Mouse (Mus musculus) neural tube, embryonic 13.5 days (tissue): ENCODE data around the gene Ski. TPM values are rescaled to one million over a fixed set of nuclear protein-coding genes. Genes with fewer than 3 reads are reported as not detected.
A peak's percentile ranks its signal among the peaks of the same experiment; 100 is the strongest.

Experiments
- ATAC-seq: fragments of 200-750 bp; cut with Nextera tagmentation; 2 replicates; pipeline ENCODE4 v1.8.0; 2017; ENCODE audit warnings: low read depth, mild to moderate bottlenecking, moderate TSS enrichment, moderate library complexity
- H3K27ac ChIP-seq: fragments of 300-500 bp; sonication (generic); replicated peaks from 2 replicates; pipeline ENCODE4 v1.5.1; 2015; ENCODE audit warnings: moderate library complexity, mild to moderate bottlenecking, inconsistent platforms
- H3K27me3 ChIP-seq: fragments of 300-500 bp; sonication (generic); 2 replicates; pipeline ENCODE4 v1.6.1; 2015; ENCODE audit warnings: mild to moderate bottlenecking, inconsistent platforms
- H3K36me3 ChIP-seq: fragments of 300-500 bp; sonication (generic); 2 replicates; pipeline ENCODE4 v1.6.1; 2015; ENCODE audit warnings: mild to moderate bottlenecking, inconsistent platforms
- H3K4me1 ChIP-seq: fragments of 300-500 bp; sonication (generic); replicated peaks from 2 replicates; pipeline ENCODE4 v1.6.1; 2015; ENCODE audit warnings: inconsistent platforms
- H3K4me2 ChIP-seq: fragments of 300-500 bp; sonication (generic); 2 replicates; pipeline ENCODE4 v1.6.1; 2015; ENCODE audit warnings: inconsistent platforms, mild to moderate bottlenecking, moderate library complexity
- H3K4me3 ChIP-seq: fragments of 300-500 bp; sonication (generic); 2 replicates; pipeline ENCODE4 v1.5.1; 2015; ENCODE audit warnings: mild to moderate bottlenecking, inconsistent platforms
- H3K9ac ChIP-seq: fragments of 300-500 bp; sonication (generic); 2 replicates; pipeline ENCODE4 v1.6.1; 2015; ENCODE audit warnings: moderate library complexity, mild to moderate bottlenecking, inconsistent platforms
- H3K9me3 ChIP-seq: fragments of 300-500 bp; sonication (generic); 2 replicates; pipeline ENCODE4 v1.6.1; 2016; ENCODE audit warnings: inconsistent platforms
- WGBS: fragments of 180-500 bp; shearing (Covaris S2); methylation state at CpG from one replicate; pipeline ENCODE4 v1.1.7; 2015; 5-methylcytosine and 5-hydroxymethylcytosine counted together
- polyA plus RNA-seq: library from polyadenylated mRNA; unstranded; fragments of >200 nt; fragmentation: Nextera tagmentation; extraction: Ambion mirVana; gene quantifications from 2 replicates; pipeline ENCODE4 v1.2.1, GENCODE M21; 2015

Gene Ski
- polyA plus RNA-seq, 1 experiment from 2014 or later = 11.3 TPM

DNA sequence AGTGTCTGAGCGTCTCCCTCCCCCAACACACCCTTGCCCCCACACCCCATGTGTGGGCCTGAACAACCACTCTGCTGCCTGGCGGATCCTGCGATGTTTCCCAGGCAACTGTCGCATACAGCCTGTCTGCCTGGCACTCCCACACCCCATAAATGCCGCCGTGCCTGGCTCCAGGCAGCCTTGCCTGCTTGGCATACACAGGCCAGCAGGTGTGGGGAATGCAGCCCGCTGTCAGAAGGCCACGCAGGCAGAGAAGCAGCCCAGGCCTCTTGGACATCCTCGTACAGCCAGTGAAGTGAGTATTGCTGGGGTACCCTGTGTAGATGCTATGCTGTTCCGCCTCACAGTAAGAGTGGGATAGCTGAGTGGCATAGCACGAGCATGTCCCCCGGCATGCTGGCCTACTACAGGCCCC lies 24.3 kb upstream of the Ski start:
- no peaks in the 10 kb centered on the region for H3K36me3 ChIP-seq
- no peak overlapping the region for H3K4me2 ChIP-seq
- H3K4me3 ChIP-seq = no peak overlapping the region
- no peaks in the 10 kb centered on the region for H3K27me3 ChIP-seq
- peaks cover 28% of the 10 kb centered on the region for H3K4me1 ChIP-seq
- no peaks in the 10 kb centered on the region for H3K9me3 ChIP-seq
- H3K27ac ChIP-seq = peak overlapping the region; percentile 52
- WGBS = 60% methylated on average over 12 of the region's 12 CpGs
- ATAC-seq = no peak
- H3K9ac ChIP-seq = no peak overlapping the region

DNA sequence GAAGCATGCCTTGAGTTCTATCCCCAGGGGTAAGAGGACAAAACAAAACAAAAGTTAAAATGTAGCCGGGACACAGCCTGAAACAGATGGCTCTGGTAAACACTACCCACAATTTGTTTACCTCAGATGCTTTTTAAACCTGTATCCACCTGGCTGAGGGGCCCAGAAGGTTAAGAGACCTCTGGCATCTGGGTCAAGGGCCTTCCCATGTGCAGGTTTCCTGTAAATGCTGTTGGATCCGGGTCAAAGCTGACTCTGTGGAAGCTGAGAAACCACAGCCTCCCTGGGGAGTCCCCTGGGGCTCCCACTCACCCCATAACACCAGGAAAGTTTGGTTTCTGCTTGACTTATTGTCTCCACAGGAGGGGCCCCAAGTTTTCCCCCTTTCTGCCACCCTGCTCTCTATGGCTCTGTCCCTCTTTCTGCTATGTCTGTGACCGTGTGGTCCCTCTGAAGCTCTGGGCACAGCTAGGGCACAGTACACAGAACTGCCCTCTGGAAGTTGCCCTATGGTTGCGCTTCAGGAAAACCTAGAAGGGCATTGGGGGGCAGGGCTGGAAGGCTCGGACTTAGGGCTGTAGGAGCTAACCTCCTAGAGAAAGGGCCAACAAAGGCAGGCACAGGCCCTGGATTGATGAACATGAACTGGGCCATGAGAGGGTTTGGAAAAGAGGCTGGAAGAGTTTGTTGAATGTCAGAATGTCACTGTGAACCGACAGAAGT lies 23.5 kb upstream of the Ski start:
- H3K9ac ChIP-seq = 0 out of 2 replicates have a peak overlapping the region, but pooled peaks have one; percentile 8
- ATAC-seq = no peak
- H3K4me2 ChIP-seq = no peak overlapping the region
- no peak overlapping the region for H3K4me3 ChIP-seq
- H3K36me3 ChIP-seq = no peaks in the 10 kb centered on the region
- no peaks in the 10 kb centered on the region for H3K9me3 ChIP-seq
- H3K27me3 ChIP-seq = no peaks in the 10 kb centered on the region
- H3K27ac ChIP-seq = peak overlapping the region; percentile 52; the same call in 1 of the 2 replicates
- 70% methylated on average over 6 of the region's 6 CpGs for WGBS
- H3K4me1 ChIP-seq = peaks cover 21% of the 10 kb centered on the region

DNA sequence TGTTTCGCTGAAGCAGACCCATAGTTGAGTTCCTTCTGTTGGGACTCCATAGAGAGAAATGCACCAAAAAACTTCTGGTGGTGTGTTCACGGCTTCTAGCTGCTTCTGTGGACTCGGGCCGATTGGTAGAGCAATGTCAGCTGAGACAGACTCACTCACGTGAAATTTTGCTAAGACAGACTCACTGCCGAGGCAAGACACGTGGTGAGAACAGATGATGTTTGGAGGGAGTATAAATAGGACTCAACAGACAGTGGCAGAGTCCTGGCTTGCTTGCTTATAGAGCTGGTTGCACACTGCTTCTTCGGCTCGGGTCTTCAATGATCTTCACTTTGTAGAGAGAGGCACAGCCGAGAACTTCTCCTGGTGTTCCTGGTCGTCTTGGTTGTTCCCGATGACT lies 20.8 kb upstream of the Ski start:
- H3K4me2 ChIP-seq = no peak overlapping the region
- no peaks in the 10 kb centered on the region for H3K27me3 ChIP-seq
- no peak for ATAC-seq
- no peak overlapping the region for H3K9ac ChIP-seq
- WGBS = 91% methylated on average over 12 of the region's 12 CpGs
- H3K27ac ChIP-seq = no peak overlapping the region
- no peaks in the 10 kb centered on the region for H3K36me3 ChIP-seq
- no peak overlapping the region for H3K4me3 ChIP-seq
- H3K4me1 ChIP-seq = peaks cover 10% of the 10 kb centered on the region
- H3K9me3 ChIP-seq = no peaks in the 10 kb centered on the region

DNA sequence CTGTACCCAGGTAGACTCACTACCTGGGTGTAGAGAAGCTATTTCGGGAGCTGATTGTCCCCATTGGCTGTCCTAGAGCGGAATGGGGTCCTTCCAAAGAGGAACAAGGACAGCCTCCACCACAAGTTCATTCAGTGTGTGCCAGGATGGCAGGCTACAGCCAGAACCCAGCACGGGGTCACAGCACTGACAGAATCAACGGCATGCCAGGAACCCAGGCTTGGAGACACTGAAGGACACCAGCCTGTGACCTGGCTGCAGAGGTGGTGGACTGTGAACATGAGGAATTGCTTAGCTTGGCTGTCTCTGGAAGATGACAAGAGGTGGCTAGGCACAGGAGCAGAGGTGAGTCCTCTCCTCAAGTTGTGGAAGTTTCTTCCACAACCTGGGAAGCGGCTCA lies 19.9 kb upstream of the Ski start:
- Histone ChIP-seq H3K4me2 (no peak overlapping the region), H3K4me1 (peaks cover 10% of the 10 kb centered on the region), H3K27me3 (no peaks in the 10 kb centered on the region), H3K27ac (no peak overlapping the region), H3K4me3 (no peak overlapping the region), H3K36me3 (no peaks in the 10 kb centered on the region), H3K9me3 (no peaks in the 10 kb centered on the region), H3K9ac (no peak overlapping the region)
- 94% methylated on average over 5 of the region's 5 CpGs for WGBS
- ATAC-seq = no peak

- Histone ChIP-seq H3K27me3 (no peaks in the 10 kb centered on the region), H3K4me1 (peaks cover 13% of the 10 kb centered on the region), H3K27ac (no peak overlapping the region), H3K4me2 (no peak overlapping the region), H3K9ac (no peak overlapping the region), H3K4me3 (no peak overlapping the region), H3K36me3 (no peaks in the 10 kb centered on the region), H3K9me3 (no peaks in the 10 kb centered on the region)
- ATAC-seq = no peak
- WGBS = 85% methylated on average over 9 of the region's 9 CpGs
Observed at GRCm38 (mm10) chr4:155241789-155242188, 19.4 kb upstream of the Ski start.

DNA sequence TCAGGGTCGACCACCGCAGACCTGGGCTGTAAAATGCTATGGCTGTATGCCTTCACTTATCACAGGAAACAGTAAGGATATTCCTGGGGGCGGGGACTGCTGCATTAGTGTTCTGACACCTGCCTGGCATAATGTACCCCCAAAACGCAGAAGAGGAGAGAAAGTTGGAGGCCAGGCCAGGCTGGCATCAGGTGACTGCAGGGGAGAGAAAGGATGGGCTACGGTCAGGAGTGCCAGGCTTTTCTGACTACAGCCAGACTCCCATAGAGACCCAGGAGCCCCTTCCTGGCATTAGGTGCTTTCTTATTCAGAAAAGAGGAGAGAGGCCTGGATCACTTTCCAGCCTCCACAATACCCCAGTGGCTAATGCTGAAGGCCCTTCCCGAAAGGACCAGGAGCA lies 17.1 kb upstream of the Ski start:
- Histone ChIP-seq H3K27ac (no peak overlapping the region), H3K36me3 (no peaks in the 10 kb centered on the region), H3K4me1 (peaks cover 28% of the 10 kb centered on the region), H3K27me3 (no peaks in the 10 kb centered on the region), H3K4me2 (no peak overlapping the region), H3K9ac (no peak overlapping the region), H3K9me3 (no peaks in the 10 kb centered on the region), H3K4me3 (no peak overlapping the region)
- 58% methylated on average over 6 of the region's 6 CpGs for WGBS
- no peak for ATAC-seq

GRCm38 (mm10) chr4:155238276-155238675 lies 15.9 kb upstream of the Ski start:
- no peaks in the 10 kb centered on the region for H3K36me3 ChIP-seq
- H3K4me3 ChIP-seq = no peak overlapping the region
- H3K9me3 ChIP-seq = no peaks in the 10 kb centered on the region
- no peaks in the 10 kb centered on the region for H3K27me3 ChIP-seq
- 71% methylated on average over 5 of the region's 5 CpGs for WGBS
- H3K27ac ChIP-seq = no peak overlapping the region
- ATAC-seq = no peak
- no peak overlapping the region for H3K9ac ChIP-seq
- peaks cover 40% of the 10 kb centered on the region for H3K4me1 ChIP-seq
- no peak overlapping the region for H3K4me2 ChIP-seq

- no peaks in the 10 kb centered on the region for H3K36me3 ChIP-seq
- no peaks in the 10 kb centered on the region for H3K27me3 ChIP-seq
- H3K4me1 ChIP-seq = peaks cover 42% of the 10 kb centered on the region
- H3K4me2 ChIP-seq = no peak overlapping the region
- H3K9ac ChIP-seq = 0 out of 2 replicates have a peak overlapping the region, but pooled peaks have one; percentile 26
- 76% methylated on average over 12 of the region's 12 CpGs for WGBS
- H3K4me3 ChIP-seq = no peak overlapping the region
- no peak for ATAC-seq
- H3K27ac ChIP-seq = peak overlapping the region; percentile 94
- H3K9me3 ChIP-seq = no peaks in the 10 kb centered on the region
Observed at GRCm38 (mm10) chr4:155236737-155237385, 14.5 kb upstream of the Ski start.

DNA sequence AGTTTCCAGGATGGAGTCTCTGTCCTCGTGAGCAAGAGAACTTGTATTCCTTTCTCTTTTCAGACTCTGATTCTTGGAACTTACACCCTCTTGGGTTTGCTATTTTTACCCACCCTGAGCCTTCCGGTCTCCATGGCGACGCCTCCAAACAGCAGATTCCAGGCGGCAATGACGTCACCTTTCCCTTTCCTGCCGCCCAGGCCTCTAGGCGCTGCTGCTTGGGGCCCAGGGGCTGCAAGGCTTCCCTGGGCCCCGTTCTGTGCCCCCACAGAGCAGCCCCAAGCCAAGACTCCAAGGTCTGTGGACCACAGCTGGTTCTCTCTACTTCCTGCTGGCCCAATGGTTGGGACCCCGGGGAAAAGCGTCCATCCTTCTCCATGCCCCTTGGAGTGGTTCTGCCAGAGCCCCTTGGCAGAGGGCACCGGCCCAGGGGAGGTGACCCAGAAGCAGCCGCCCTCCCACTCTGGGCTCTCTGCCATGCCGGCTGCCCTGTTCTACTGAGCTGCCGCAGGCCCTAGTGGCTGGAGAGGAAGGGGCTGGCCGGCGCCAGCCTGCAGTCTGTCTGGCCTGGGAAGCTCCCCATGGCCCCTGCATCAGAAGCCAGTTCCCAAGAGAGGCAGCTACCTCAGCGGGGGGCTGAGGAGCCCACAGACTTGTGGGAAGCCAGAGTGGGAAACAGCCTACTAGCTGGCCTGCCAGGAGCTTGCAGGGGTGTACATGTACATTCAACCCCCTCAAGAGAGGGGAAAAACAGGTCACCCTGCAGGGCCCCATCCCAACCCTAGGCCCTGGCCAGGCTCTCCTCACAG lies 13.1 kb upstream of the Ski start:
- Histone ChIP-seq H3K9me3 (no peaks in the 10 kb centered on the region), H3K4me1 (peaks cover 42% of the 10 kb centered on the region), H3K4me3 (peak overlapping the region; percentile 4; the same call in 1 of the 2 replicates), H3K27me3 (no peaks in the 10 kb centered on the region), H3K9ac (peak overlapping the region; percentile 65), H3K36me3 (no peaks in the 10 kb centered on the region), H3K27ac (peak overlapping the region; percentile 94), H3K4me2 (peak overlapping the region; percentile 41)
- 16% methylated on average over 18 of the region's 18 CpGs for WGBS
- peak; percentile 78 for ATAC-seq

GRCm38 (mm10) chr4:155234371-155235310 lies 12.2 kb upstream of the Ski start:
- peak overlapping the region; percentile 94 for H3K27ac ChIP-seq
- peak overlapping the region; percentile 41 for H3K4me2 ChIP-seq
- peaks cover 42% of the 10 kb centered on the region for H3K4me1 ChIP-seq
- no peaks in the 10 kb centered on the region for H3K27me3 ChIP-seq
- H3K36me3 ChIP-seq = no peaks in the 10 kb centered on the region
- H3K9me3 ChIP-seq = no peaks in the 10 kb centered on the region
- peak overlapping the region; percentile 65 for H3K9ac ChIP-seq
- no peak overlapping the region for H3K4me3 ChIP-seq
- ATAC-seq = peak; percentile 3
- 55% methylated on average over 8 of the region's 8 CpGs for WGBS

DNA sequence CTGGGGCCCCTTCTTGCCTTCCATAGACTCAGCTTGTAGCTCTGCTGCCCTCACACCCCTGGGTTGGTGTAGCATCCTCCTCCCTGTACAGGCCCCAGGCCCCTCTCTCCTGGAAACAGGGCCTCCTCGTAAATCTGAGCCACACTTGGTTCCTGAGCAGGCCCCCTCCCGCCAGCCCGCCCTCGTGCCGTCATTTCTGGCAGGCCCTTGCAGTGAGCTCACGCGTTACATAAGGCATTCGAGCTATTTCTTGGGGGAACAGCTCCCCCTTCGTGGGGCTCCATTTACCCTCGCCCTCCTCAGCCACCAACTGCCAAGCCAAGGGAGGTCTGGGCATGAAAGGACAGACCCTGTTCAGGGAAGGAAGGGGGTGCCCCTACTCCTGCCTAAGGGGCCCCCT lies 11.5 kb upstream of the Ski start:
- peak overlapping the region; percentile 94 for H3K27ac ChIP-seq
- H3K4me3 ChIP-seq = no peak overlapping the region
- H3K9ac ChIP-seq = peak overlapping the region; percentile 65
- WGBS = 8% methylated on average over 10 of the region's 10 CpGs
- H3K4me1 ChIP-seq = peaks cover 42% of the 10 kb centered on the region
- H3K36me3 ChIP-seq = no peaks in the 10 kb centered on the region
- peak; percentile 55 for ATAC-seq
- H3K27me3 ChIP-seq = no peaks in the 10 kb centered on the region
- no peaks in the 10 kb centered on the region for H3K9me3 ChIP-seq
- no peak overlapping the region for H3K4me2 ChIP-seq
